Mouse (Mus musculus) monocyte, adult 2 months (primary cell): ENCODE data around the gene Scamp1.

Experiments
- DNase-seq, 2 experiments: peaks; one replicate each; pipeline ENCODE4 v3.0.0; 2022; ENCODE audit warnings: low spot score in 2 of 2, low read depth in 1 of 2

The Scamp1 gene

GRCm38 (mm10) chr13:94279420-94279819 is 6.2 kb downstream of the Scamp1 start:
- no peak for DNase-seq

- DNase-seq = no peak
Observed at GRCm38 (mm10) chr13:94271284-94271683, 14.4 kb downstream of the Scamp1 start.

- no peak for DNase-seq
Observed at GRCm38 (mm10) chr13:94268201-94268600, 17.5 kb downstream of the Scamp1 start.

GRCm38 (mm10) chr13:94267190-94267589 is 18.5 kb downstream of the Scamp1 start:
- DNase-seq = no peak

- DNase-seq = no peak
Observed at GRCm38 (mm10) chr13:94266530-94266929, 19.1 kb downstream of the Scamp1 start.

GRCm38 (mm10) chr13:94265291-94265690 is 20.4 kb downstream of the Scamp1 start:
- no peak for DNase-seq

- DNase-seq = no peak
Observed at GRCm38 (mm10) chr13:94263943-94264342, 21.7 kb downstream of the Scamp1 start.

- DNase-seq = no peak
Observed at GRCm38 (mm10) chr13:94262551-94262950, 23.1 kb downstream of the Scamp1 start.

- no peak for DNase-seq
Observed at GRCm38 (mm10) chr13:94261624-94262023, 24.0 kb downstream of the Scamp1 start.

- DNase-seq = no peak
Observed at GRCm38 (mm10) chr13:94260961-94261360, 24.7 kb downstream of the Scamp1 start.

GRCm38 (mm10) chr13:94259210-94259609 is 26.4 kb downstream of the Scamp1 start:
- no peak for DNase-seq

GRCm38 (mm10) chr13:94258530-94258929 is 27.1 kb downstream of the Scamp1 start:
- DNase-seq = no peak

- DNase-seq = no peak
Observed at GRCm38 (mm10) chr13:94257711-94258110, 27.9 kb downstream of the Scamp1 start.

GRCm38 (mm10) chr13:94255176-94255575 is 30.5 kb downstream of the Scamp1 start:
- DNase-seq = no peak

GRCm38 (mm10) chr13:94254286-94254685 is 31.4 kb downstream of the Scamp1 start:
- DNase-seq = no peak

GRCm38 (mm10) chr13:94253052-94253451 is 32.6 kb downstream of the Scamp1 start:
- DNase-seq = no peak

GRCm38 (mm10) chr13:94250761-94251160 is 34.9 kb downstream of the Scamp1 start:
- DNase-seq = no peak

GRCm38 (mm10) chr13:94250188-94250587 is 35.5 kb downstream of the Scamp1 start:
- DNase-seq = no peak

- DNase-seq = no peak
Observed at GRCm38 (mm10) chr13:94242897-94243296, 42.8 kb downstream of the Scamp1 start.

GRCm38 (mm10) chr13:94241892-94242524 is 43.6 kb downstream of the Scamp1 start:
- no peak for DNase-seq

GRCm38 (mm10) chr13:94240873-94241272 is 44.8 kb downstream of the Scamp1 start:
- DNase-seq = no peak

- DNase-seq = no peak
Observed at GRCm38 (mm10) chr13:94240111-94240510, 45.5 kb downstream of the Scamp1 start.

- DNase-seq = no peak
Observed at GRCm38 (mm10) chr13:94239488-94239887, 46.2 kb downstream of the Scamp1 start.
